Mouse (Mus musculus) C2C12 (cell line): ENCODE measurements around the gene Cds1. TPM values are rescaled to one million over a fixed set of nuclear protein-coding genes. Genes with fewer than 3 reads are reported as not detected.

Experiments
- H3K27me3 ChIP-seq: one replicate; pipeline ENCODE4 v1.6.1; 2011; ENCODE audit not compliant: control insufficient read depth, insufficient read depth, insufficient read length
- H3K36me3 ChIP-seq: one replicate; pipeline ENCODE4 v1.6.1; 2011; ENCODE audit not compliant: control insufficient read depth, insufficient read depth
- H3K4me3 ChIP-seq: one replicate; pipeline ENCODE4 v1.5.1; 2011; ENCODE audit warnings: mild to moderate bottlenecking, control low read depth; ENCODE audit not compliant: poor library complexity, insufficient read depth, severe bottlenecking
- H3K79me2 ChIP-seq: one replicate; pipeline ENCODE4 v1.6.1; 2011; ENCODE audit not compliant: control insufficient read depth, insufficient read depth
- H3K79me3 ChIP-seq: one replicate; pipeline ENCODE4 v1.6.1; 2011; ENCODE audit warnings: low read depth, control low read depth
- H3ac ChIP-seq: one replicate; pipeline ENCODE3; 2011; ENCODE audit warnings: low read depth; ENCODE audit not compliant: control insufficient read depth, insufficient read length
- CEBPB ChIP-seq: IDR thresholded peaks from one replicate; pipeline ENCODE4 v1.6.1; 2011; ENCODE audit warnings: low read depth, mild to moderate bottlenecking, control low read depth, moderate library complexity
- CTCF ChIP-seq: IDR thresholded peaks from one replicate; pipeline ENCODE4 v1.5.1; 2011; ENCODE audit not compliant: control insufficient read depth, insufficient read depth, insufficient read length
- FOSL1 ChIP-seq: IDR thresholded peaks from one replicate; pipeline ENCODE4 v1.8.0; 2011; ENCODE audit warnings: mild to moderate bottlenecking, low read length; ENCODE audit not compliant: poor library complexity, insufficient read depth, severe bottlenecking
- MAX ChIP-seq: IDR thresholded peaks from one replicate; pipeline ENCODE4 v1.6.1; 2011; ENCODE audit warnings: mild to moderate bottlenecking, control low read depth
- MYOD1 ChIP-seq: IDR thresholded peaks from one replicate; pipeline ENCODE4 v1.6.1; 2011; ENCODE audit warnings: low read depth; ENCODE audit not compliant: control insufficient read depth, insufficient read length
- MYOG ChIP-seq: IDR thresholded peaks from one replicate; pipeline ENCODE4 v1.6.1; 2011; ENCODE audit not compliant: control insufficient read depth, insufficient read length; ENCODE audit errors: extremely low read depth
- USF1 ChIP-seq: IDR thresholded peaks from one replicate; pipeline ENCODE4 v1.6.1; 2011; ENCODE audit warnings: low read depth, mild to moderate bottlenecking, control low read depth, moderate library complexity
- long read RNA-seq, 2 experiments: library from polyadenylated mRNA; unstranded; transcript quantifications; one replicate each; pipeline ENCODE4 v2.0.0; 2019 to 2020
- polyA plus RNA-seq: library from polyadenylated mRNA; unstranded; fragments of >200 nt; fragmentation: generic; extraction: Trizol; gene quantifications from one replicate; pipeline ENCODE4 v1.2.1, GENCODE M21; 2012; ENCODE audit warnings: missing spikeins

The Cds1 gene
- polyA plus RNA-seq, result not detected
- long read RNA-seq, experiment 1, result 0 reads
- long read RNA-seq, experiment 2, result 0 reads

DNA sequence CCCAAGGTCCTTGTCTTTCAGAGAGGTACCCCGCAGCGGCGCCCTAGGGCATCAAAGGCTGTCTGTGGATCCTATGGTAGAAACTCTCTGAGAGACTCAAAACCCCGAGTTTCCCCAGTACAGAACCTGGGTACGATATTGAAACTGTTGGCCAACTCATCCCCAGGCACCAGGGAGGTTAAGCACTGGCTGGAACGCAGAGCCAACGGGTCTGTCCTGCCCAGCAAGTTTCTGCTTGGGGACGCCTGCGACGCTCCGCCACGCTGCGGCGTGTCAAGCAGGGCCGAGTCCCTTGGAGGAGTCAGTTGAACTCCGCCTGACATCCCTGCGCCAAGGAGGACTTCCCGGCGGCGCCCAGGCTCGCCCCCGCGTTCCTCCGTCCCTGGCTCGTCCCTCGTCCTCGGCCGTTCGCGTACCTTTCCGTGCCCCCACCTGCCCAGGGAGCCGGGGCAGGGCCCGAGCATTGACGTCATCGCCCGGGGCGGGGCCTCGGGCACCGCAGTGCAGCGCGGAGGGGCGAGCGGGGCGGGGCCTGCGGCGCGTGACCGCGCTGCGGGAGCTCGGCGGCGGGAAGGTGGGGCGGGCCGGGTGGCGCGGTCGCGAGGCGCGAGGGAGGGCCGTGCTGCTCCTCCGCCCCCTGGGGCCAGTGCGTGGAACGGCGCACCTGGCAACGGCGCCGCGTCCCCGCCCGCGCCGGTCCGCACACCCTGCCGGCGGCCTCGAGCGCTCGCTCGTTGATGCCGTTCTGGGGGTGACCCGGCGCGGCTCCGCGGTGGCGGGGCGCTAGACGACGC lies at the start of gene Cds1:
TSS of gene Cds1 (plus strand) at position 577 of the 794 bp plus-strand sequence.
- no peak within 1 kb of the TSS for H3K4me3 ChIP-seq

GRCm38 (mm10) chr5:101724216-101724615 lies 40.7 kb upstream of the Cds1 start:
- H3K4me3 ChIP-seq, result no peak overlapping the region
- no peaks in the 10 kb centered on the region for H3K79me2 ChIP-seq
- no peaks in the 10 kb centered on the region for H3K79me3 ChIP-seq
- no peak overlapping the region for H3ac ChIP-seq
- no peaks in the 10 kb centered on the region for H3K36me3 ChIP-seq
- no peak for TF ChIP-seq MYOD1
- no peak for TF ChIP-seq MAX
- no peak for TF ChIP-seq CTCF
- TF ChIP-seq FOSL1, result no peak
- TF ChIP-seq USF1, result no peak
- no peak for TF ChIP-seq CEBPB
- no peak for TF ChIP-seq MYOG
- peaks cover 15% of the 10 kb centered on the region for H3K27me3 ChIP-seq

More for the DNA sequence above, at the start of gene Cds1:
- H3K79me3 ChIP-seq, result no peaks in the 10 kb centered on the region
- TF ChIP-seq CTCF, result no peak
- TF ChIP-seq MYOD1, result no peak
- no peak for TF ChIP-seq MYOG
- TF ChIP-seq FOSL1, result no peak
- TF ChIP-seq MAX, result no peak
- no peak for TF ChIP-seq CEBPB
- TF ChIP-seq USF1, result no peak
- H3ac ChIP-seq, result no peak within 1 kb of the TSS
- H3K79me2 ChIP-seq, result no peaks in the 10 kb centered on the region
- H3K27me3 ChIP-seq, result peaks cover 33% of the 10 kb centered on the region
- H3K36me3 ChIP-seq, result no peaks in the 10 kb centered on the region

DNA sequence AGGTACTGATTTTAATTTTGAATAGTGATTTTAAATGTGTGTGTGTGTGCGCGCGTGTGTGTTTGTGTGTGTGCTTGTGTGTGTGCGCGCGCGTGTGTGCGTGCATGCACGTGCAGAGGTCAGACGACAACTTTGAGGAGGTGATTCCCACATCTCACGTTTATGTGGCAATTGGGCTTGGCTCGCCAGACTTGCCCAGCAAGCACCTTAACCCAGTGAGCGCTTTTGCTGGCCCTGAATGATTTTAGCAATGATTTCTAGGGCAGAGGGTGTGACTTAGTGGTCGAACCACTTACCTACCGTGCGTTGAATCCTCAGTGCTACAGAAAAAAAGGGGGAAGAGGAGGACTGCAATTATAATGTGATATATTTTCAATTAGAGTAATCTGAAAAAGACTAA lies 40.2 kb upstream of the Cds1 start:
- Histone ChIP-seq H3K36me3 (no peaks in the 10 kb centered on the region), H3ac (no peak overlapping the region), H3K79me3 (no peaks in the 10 kb centered on the region), H3K4me3 (no peak overlapping the region), H3K79me2 (no peaks in the 10 kb centered on the region), H3K27me3 (peaks cover 17% of the 10 kb centered on the region)
- TF ChIP-seq USF1 (no peak), MYOG (no peak), MAX (no peak), CEBPB (no peak), MYOD1 (no peak), FOSL1 (no peak), CTCF (no peak)

GRCm38 (mm10) chr5:101725703-101726102 lies 39.2 kb upstream of the Cds1 start:
- Histone ChIP-seq H3K4me3 (no peak overlapping the region), H3ac (no peak overlapping the region), H3K79me2 (no peaks in the 10 kb centered on the region), H3K27me3 (peaks cover 20% of the 10 kb centered on the region), H3K36me3 (no peaks in the 10 kb centered on the region), H3K79me3 (no peaks in the 10 kb centered on the region)
- no peak for TF ChIP-seq MYOD1
- no peak for TF ChIP-seq CEBPB
- no peak for TF ChIP-seq USF1
- no peak for TF ChIP-seq MYOG

DNA sequence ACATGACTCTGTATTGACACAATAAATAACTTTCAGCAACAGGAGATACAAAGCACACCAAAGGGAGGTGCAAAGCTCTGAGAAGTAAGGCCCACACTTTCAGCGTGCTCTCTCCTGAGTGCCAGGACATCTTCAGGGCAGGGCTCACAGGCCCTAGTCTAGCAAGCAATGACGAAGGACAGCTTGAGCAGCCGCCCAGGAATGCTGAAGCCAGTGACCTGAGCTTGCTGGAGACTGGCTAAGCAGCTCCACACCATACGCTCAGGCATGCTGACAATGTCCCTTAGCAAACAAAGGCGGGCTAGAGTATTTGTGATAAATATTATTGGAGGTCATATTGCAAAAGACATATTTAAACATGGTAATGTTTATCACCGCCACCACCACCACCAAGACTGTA lies 38.6 kb upstream of the Cds1 start:
- Histone ChIP-seq H3K79me3 (no peaks in the 10 kb centered on the region), H3K4me3 (no peak overlapping the region), H3ac (no peak overlapping the region), H3K79me2 (no peaks in the 10 kb centered on the region), H3K36me3 (no peaks in the 10 kb centered on the region), H3K27me3 (peaks cover 20% of the 10 kb centered on the region)
- no peak for TF ChIP-seq MAX
- no peak for TF ChIP-seq CTCF

- H3K36me3 ChIP-seq, result no peaks in the 10 kb centered on the region
- H3K79me2 ChIP-seq, result no peaks in the 10 kb centered on the region
- no peaks in the 10 kb centered on the region for H3K79me3 ChIP-seq
- no peak for TF ChIP-seq MAX
- TF ChIP-seq MYOG, result no peak
- TF ChIP-seq USF1, result no peak
- TF ChIP-seq CEBPB, result no peak
- TF ChIP-seq CTCF, result no peak
- TF ChIP-seq FOSL1, result no peak
- no peak for TF ChIP-seq MYOD1
- H3K4me3 ChIP-seq, result no peak overlapping the region
- H3K27me3 ChIP-seq, result peaks cover 20% of the 10 kb centered on the region
- H3ac ChIP-seq, result no peak overlapping the region
Observed at GRCm38 (mm10) chr5:101728304-101728905, 36.5 kb upstream of the Cds1 start.
